Mouse (Mus musculus) limb, embryonic 12.5 days (tissue): ENCODE measurements around the gene 2310057N15Rik. TPM values are rescaled to one million over a fixed set of nuclear protein-coding genes. Genes with fewer than 3 reads are reported as not detected.
"Not testable (repeated sequence)": the region's sequence is repeated elsewhere in the genome, so short reads cannot be mapped to it uniquely, and the experiment has no call there.

Source experiments
- ATAC-seq: fragments of 200-750 bp; cut with Nextera tagmentation; 2 replicates; pipeline ENCODE4 v1.8.0; 2017; ENCODE audit warnings: low read depth, moderate TSS enrichment; ENCODE audit not compliant: insufficient number of reproducible peaks, insufficient read depth, low FRiP score, low TSS enrichment
- H3K27ac ChIP-seq: fragments of 300-500 bp; sonication (generic); 2 replicates; pipeline ENCODE4 v1.5.1; 2016; ENCODE audit warnings: mild to moderate bottlenecking, moderate library complexity
- H3K27me3 ChIP-seq: fragments of 300-500 bp; sonication (generic); 2 replicates; pipeline ENCODE4 v1.6.1; 2016; ENCODE audit warnings: mild to moderate bottlenecking, moderate library complexity
- H3K36me3 ChIP-seq: fragments of 300-500 bp; sonication (generic); 2 replicates; pipeline ENCODE4 v1.6.1; 2016; ENCODE audit warnings: mild to moderate bottlenecking, moderate library complexity
- H3K4me1 ChIP-seq: fragments of 300-500 bp; sonication (generic); replicated peaks from 2 replicates; pipeline ENCODE4 v1.6.1; 2016
- H3K4me2 ChIP-seq: fragments of 300-500 bp; sonication (generic); 2 replicates; pipeline ENCODE4 v1.6.1; 2016; ENCODE audit warnings: mild to moderate bottlenecking, moderate library complexity
- H3K4me3 ChIP-seq: fragments of 300-500 bp; sonication (generic); replicated peaks from 2 replicates; pipeline ENCODE4 v1.5.1; 2016; ENCODE audit warnings: mild to moderate bottlenecking
- H3K9ac ChIP-seq: fragments of 300-500 bp; sonication (generic); replicated peaks from 2 replicates; pipeline ENCODE4 v1.6.1; 2016; ENCODE audit warnings: mild to moderate bottlenecking, moderate library complexity
- H3K9me3 ChIP-seq: fragments of 300-500 bp; sonication (generic); 2 replicates; pipeline ENCODE4 v1.6.1; 2016; ENCODE audit warnings: mild to moderate bottlenecking, moderate library complexity
- WGBS: fragments of 180-500 bp; shearing (Covaris S2); methylation state at CpG from one replicate; pipeline ENCODE4 v1.1.7; 2016; 5-methylcytosine and 5-hydroxymethylcytosine counted together
- polyA plus RNA-seq: library from polyadenylated mRNA; unstranded; fragments of >200 nt; fragmentation: Nextera tagmentation; extraction: Ambion mirVana; gene quantifications from 2 replicates; pipeline ENCODE4 v1.2.1, GENCODE M21; 2016

Gene 2310057N15Rik
- not detected in 2 replicates for polyA plus RNA-seq

GRCm38 (mm10) chr16:88774106-88774505, at the start of gene 2310057N15Rik:
TSS of gene 2310057N15Rik (minus strand) at chr16:88774206.
- Histone ChIP-seq H3K9me3 (no peaks in the 10 kb centered on the region), H3K9ac (no peak within 1 kb of the TSS), H3K4me3 (no peak within 1 kb of the TSS), H3K27me3 (no peaks in the 10 kb centered on the region), H3K4me1 (no peaks in the 10 kb centered on the region), H3K4me2 (no peak within 1 kb of the TSS), H3K36me3 (no peaks in the 10 kb centered on the region), H3K27ac (no peak within 1 kb of the TSS)
- WGBS: 80% methylated on average over 2 of the region's 2 CpGs
- no peak for ATAC-seq

GRCm38 (mm10) chr16:88823736-88824135, 49.7 kb upstream of the 2310057N15Rik start:
- H3K27ac ChIP-seq: no peak overlapping the region
- ATAC-seq: no peak
- no peak overlapping the region for H3K9ac ChIP-seq
- WGBS: 86% methylated on average over 3 of the region's 3 CpGs
- no peaks in the 10 kb centered on the region; the same call in 1 of the 2 replicates for H3K27me3 ChIP-seq
- no peaks in the 10 kb centered on the region for H3K36me3 ChIP-seq
- no peaks in the 10 kb centered on the region for H3K4me1 ChIP-seq
- H3K4me3 ChIP-seq: no peak overlapping the region
- no peak overlapping the region for H3K4me2 ChIP-seq
- H3K9me3 ChIP-seq: no peaks in the 10 kb centered on the region

DNA sequence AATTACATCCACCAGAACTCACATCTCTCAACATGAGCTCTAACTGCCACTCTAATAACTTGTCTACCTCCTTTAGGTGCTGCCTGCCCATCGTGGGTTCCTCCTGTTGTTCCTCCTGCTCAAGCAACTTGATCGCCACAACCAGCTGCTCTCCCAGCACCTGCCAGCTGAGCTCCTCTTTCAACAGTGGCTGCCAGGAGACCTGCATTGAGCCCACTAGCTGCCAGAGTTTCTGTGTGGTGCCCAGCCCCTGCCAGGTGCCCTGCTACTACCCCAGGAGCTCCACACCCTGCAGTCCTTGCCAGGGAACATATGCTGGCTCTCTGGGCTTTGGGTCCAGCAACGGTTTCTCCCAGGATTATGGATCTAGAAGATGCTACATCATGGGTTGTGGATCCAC, 46.1 kb upstream of the 2310057N15Rik start, which contains the start of gene Krtap15:
TSS of gene Krtap15 (plus strand) at position 150 of the 400 bp plus-strand sequence.
- no peak within 1 kb of the TSS for H3K4me2 ChIP-seq
- H3K9me3 ChIP-seq: no peaks in the 10 kb centered on the region
- no peak within 1 kb of the TSS for H3K27ac ChIP-seq
- no peak within 1 kb of the TSS for H3K9ac ChIP-seq
- 86% methylated on average over 3 of the region's 3 CpGs for WGBS
- ATAC-seq: no peak
- H3K27me3 ChIP-seq: no peaks in the 10 kb centered on the region; the same call in 1 of the 2 replicates
- no peaks in the 10 kb centered on the region for H3K4me1 ChIP-seq
- H3K4me3 ChIP-seq: no peak within 1 kb of the TSS
- no peaks in the 10 kb centered on the region for H3K36me3 ChIP-seq

DNA sequence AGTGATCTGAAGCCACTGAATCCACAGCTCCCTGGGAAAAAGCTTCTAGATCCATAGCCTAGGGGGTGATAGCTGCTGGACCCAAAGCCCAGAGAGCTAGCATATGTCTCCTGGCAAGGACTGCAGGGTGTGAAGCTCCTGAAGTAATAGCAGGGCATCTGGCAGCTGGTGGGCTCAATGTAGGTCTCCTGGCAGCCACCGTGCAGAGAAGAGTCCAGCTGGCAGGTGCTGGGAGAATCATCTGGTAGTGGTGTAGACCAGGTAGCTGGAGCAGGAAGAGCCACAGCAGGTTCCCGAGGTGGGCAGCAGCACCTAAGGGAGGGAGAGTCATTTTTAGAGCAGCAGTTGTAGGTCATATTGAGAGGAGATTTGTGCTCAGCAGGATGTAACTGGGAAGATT, 37.8 kb upstream of the 2310057N15Rik start, which contains the start of gene Gm20741:
TSS of gene Gm20741 (minus strand) at position 394 of the 400 bp plus-strand sequence.
- WGBS: 71% methylated on average over 2 of the region's 2 CpGs
- no peak within 1 kb of the TSS for H3K4me3 ChIP-seq
- H3K4me2 ChIP-seq: no peak within 1 kb of the TSS
- no peaks in the 10 kb centered on the region for H3K27me3 ChIP-seq
- no peak within 1 kb of the TSS for H3K27ac ChIP-seq
- H3K4me1 ChIP-seq: no peaks in the 10 kb centered on the region
- H3K9ac ChIP-seq: no peak within 1 kb of the TSS
- no peak for ATAC-seq
- no peaks in the 10 kb centered on the region for H3K9me3 ChIP-seq
- no peaks in the 10 kb centered on the region for H3K36me3 ChIP-seq

GRCm38 (mm10) chr16:88786786-88787185, 12.8 kb upstream of the 2310057N15Rik start:
- Histone ChIP-seq H3K4me2 (no peak overlapping the region), H3K27ac (no peak overlapping the region), H3K4me3 (no peak overlapping the region), H3K9ac (no peak overlapping the region), H3K9me3 (no peaks in the 10 kb centered on the region), H3K27me3 (no peaks in the 10 kb centered on the region), H3K36me3 (no peaks in the 10 kb centered on the region), H3K4me1 (no peaks in the 10 kb centered on the region)
- ATAC-seq: no peak
- WGBS: 81% methylated on average over 2 of the region's 2 CpGs

DNA sequence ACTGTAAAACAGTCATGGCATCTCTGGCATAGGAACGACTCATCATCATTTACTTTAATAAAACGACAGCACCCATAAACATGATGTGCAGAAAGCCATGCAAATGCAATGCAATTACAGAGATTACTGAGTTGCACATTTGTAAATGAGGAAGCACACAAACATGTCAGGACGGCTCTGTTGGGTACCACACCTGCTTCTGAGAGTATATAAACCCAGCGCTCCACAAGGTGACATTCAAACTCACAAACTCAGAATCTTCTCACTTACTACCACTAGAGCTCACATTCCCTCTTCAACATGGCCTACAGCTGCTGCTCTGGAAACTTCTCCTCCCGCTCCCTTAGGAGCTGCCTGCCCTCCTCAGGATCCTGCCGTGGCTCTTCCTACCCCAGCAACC, 3.6 kb upstream of the 2310057N15Rik start, which contains the start of gene Gm5965:
TSS of gene Gm5965 (plus strand) at position 301 of the 400 bp plus-strand sequence.
- ATAC-seq: no peak
- no peak within 1 kb of the TSS for H3K9ac ChIP-seq
- no peaks in the 10 kb centered on the region for H3K4me1 ChIP-seq
- H3K27ac ChIP-seq: no peak within 1 kb of the TSS
- H3K36me3 ChIP-seq: no peaks in the 10 kb centered on the region
- H3K9me3 ChIP-seq: no peaks in the 10 kb centered on the region
- H3K4me2 ChIP-seq: no peak within 1 kb of the TSS
- H3K27me3 ChIP-seq: no peaks in the 10 kb centered on the region
- no peak within 1 kb of the TSS for H3K4me3 ChIP-seq
- 83% methylated on average over 6 of the region's 6 CpGs for WGBS

DNA sequence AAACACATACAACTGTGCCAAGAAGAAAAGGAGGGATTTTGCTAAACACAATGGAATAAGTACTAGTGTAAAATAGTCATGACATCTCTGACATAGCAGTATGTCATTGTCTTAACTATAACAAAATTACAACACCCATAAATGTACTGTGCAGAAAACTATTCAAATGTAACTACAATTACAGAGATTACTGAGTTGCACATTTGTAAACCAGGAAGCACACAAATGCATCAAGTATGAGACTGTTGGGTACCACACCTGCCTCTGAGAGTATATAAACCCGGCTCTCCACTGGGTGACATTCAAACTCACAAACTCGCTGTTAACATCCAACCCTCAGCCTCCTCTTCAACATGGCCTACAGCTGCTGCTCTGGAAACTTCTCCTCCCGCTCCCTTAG, 15.5 kb downstream of the 2310057N15Rik start, which contains the start of gene 2310034C09Rik:
TSS of gene 2310034C09Rik (plus strand) at position 301 of the 400 bp plus-strand sequence.
- H3K27me3 ChIP-seq, H3K4me1 ChIP-seq, ATAC-seq, H3K9ac ChIP-seq, H3K4me3 ChIP-seq, H3K9me3 ChIP-seq, H3K4me2 ChIP-seq, H3K27ac ChIP-seq, H3K36me3 ChIP-seq: not testable (repeated sequence)
- 92% methylated on average over 3 of the region's 3 CpGs for WGBS

GRCm38 (mm10) chr16:88751535-88751934, 22.5 kb downstream of the 2310057N15Rik start, which contains the start of gene Krtap13:
TSS of gene Krtap13 (minus strand) at chr16:88751635.
- H3K9me3 ChIP-seq, ATAC-seq: not testable (repeated sequence)

GRCm38 (mm10) chr16:88747943-88748342, 26.1 kb downstream of the 2310057N15Rik start:
- H3K4me1 ChIP-seq: 0 out of 2 replicates have a peak, but pooled peaks cover 6% of the 10 kb centered on the region
- H3K4me2 ChIP-seq: no peak overlapping the region
- no peak overlapping the region for H3K9ac ChIP-seq
- no peak overlapping the region for H3K4me3 ChIP-seq
- H3K27ac ChIP-seq: no peak overlapping the region
- no peaks in the 10 kb centered on the region for H3K27me3 ChIP-seq
- H3K36me3 ChIP-seq: no peaks in the 10 kb centered on the region
- no peaks in the 10 kb centered on the region for H3K9me3 ChIP-seq
- WGBS: 33% methylated on average over 4 of the region's 4 CpGs
- no peak for ATAC-seq

More at GRCm38 (mm10) chr16:88751535-88751934, 22.5 kb downstream of the 2310057N15Rik start, which contains the start of gene Krtap13:
- not testable (repeated sequence) for H3K4me1 ChIP-seq, H3K4me2 ChIP-seq, H3K27me3 ChIP-seq, H3K9ac ChIP-seq, H3K27ac ChIP-seq, H3K36me3 ChIP-seq, H3K4me3 ChIP-seq
- 77% methylated on average over 3 of the region's 3 CpGs for WGBS

GRCm38 (mm10) chr16:88744750-88745340, 29.2 kb downstream of the 2310057N15Rik start:
- Histone ChIP-seq H3K9me3 (no peaks in the 10 kb centered on the region), H3K4me2 (no peak overlapping the region), H3K9ac (no peak overlapping the region), H3K4me1 (0 out of 2 replicates have a peak, but pooled peaks cover 6% of the 10 kb centered on the region), H3K27me3 (no peaks in the 10 kb centered on the region), H3K36me3 (no peaks in the 10 kb centered on the region), H3K27ac (no peak overlapping the region), H3K4me3 (no peak overlapping the region)
- WGBS: 87% methylated on average over 4 of the region's 4 CpGs
- ATAC-seq: no peak

DNA sequence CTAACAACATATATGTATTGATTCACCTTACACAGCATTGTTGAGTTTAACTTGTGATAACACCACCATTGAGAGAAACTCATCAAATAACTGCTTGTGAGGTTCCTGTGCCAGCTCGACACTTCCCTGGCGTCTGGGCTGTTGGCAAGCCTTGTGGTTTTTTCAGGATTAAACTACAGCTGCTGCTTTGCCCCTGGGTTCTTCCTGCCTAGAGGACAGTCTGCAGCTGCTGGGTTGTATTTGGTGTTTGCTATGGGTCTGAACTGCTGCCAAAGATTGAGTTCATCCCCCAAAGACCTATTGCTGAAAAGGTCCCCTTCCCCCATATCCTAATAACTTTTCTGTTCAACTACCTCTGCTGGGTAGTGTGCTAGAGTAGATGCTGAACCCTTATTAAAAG, 38.6 kb downstream of the 2310057N15Rik start:
- 76% methylated on average over 2 of the region's 2 CpGs for WGBS
- no peak overlapping the region for H3K27ac ChIP-seq
- no peak overlapping the region for H3K4me3 ChIP-seq
- ATAC-seq: no peak
- H3K9me3 ChIP-seq: no peaks in the 10 kb centered on the region
- no peaks in the 10 kb centered on the region for H3K27me3 ChIP-seq
- H3K36me3 ChIP-seq: no peaks in the 10 kb centered on the region
- no peaks in the 10 kb centered on the region for H3K4me1 ChIP-seq
- no peak overlapping the region for H3K4me2 ChIP-seq
- no peak overlapping the region for H3K9ac ChIP-seq
